Mouse (Mus musculus) liver, postnatal 0 days (tissue): Measurements from ENCODE around the gene Lrrc49.

Source experiments
- CTCF ChIP-seq: sonication (generic); IDR thresholded peaks from 2 replicates; pipeline ENCODE4 v1.5.1; 2016; ENCODE audit warnings: antibody characterized with exemption, low read depth
- EP300 ChIP-seq: IDR thresholded peaks from 2 replicates; pipeline ENCODE4 v1.6.1; 2016; ENCODE audit warnings: antibody characterized with exemption, low read depth, mild to moderate bottlenecking

DNA sequence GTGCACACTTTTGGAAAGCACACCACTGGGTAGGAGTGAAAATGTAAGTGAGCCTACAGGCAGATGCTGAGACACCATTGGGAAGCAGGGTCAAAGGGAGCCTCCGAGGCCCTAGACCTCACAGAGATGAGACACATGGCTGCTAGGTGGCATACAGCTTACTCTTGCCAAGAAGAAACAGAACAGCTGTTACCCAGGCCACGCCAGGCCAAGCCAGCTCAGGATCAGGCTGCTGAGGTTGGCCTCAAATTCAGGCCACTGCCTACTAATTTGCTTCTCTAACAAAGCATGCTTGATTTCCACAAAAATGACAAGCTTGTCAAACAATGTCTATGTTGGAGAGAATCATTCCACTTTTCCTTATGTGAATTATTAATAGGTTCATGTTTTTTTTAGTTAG, 83.0 kb downstream of the Lrrc49 start:
- TF ChIP-seq EP300: no peak
- TF ChIP-seq CTCF: no peak
